Mouse (Mus musculus) cerebellum, adult 2 months (tissue): ENCODE measurements around the gene Cd151. TPM values are rescaled to one million over a fixed set of nuclear protein-coding genes. Genes with fewer than 3 reads are reported as not detected.

Experiments
- DNase-seq, 2 experiments: peaks; one replicate each; pipeline ENCODE4 v3.0.0; 2021
- H3K27ac ChIP-seq: fragments of 200-500 bp; 2 replicates; pipeline ENCODE4 v1.5.1; 2012; ENCODE audit warnings: low read length, control low read depth, inconsistent platforms; ENCODE audit not compliant: insufficient read depth
- H3K27me3 ChIP-seq: fragments of 200-500 bp; 2 replicates; pipeline ENCODE4 v1.6.1; 2012; ENCODE audit warnings: inconsistent platforms, mild to moderate bottlenecking, low read length, moderate library complexity; ENCODE audit not compliant: control insufficient read depth, insufficient read depth
- H3K4me1 ChIP-seq: fragments of 200-500 bp; 2 replicates; pipeline ENCODE4 v1.6.1; 2011; ENCODE audit warnings: low read length; ENCODE audit not compliant: control insufficient read depth, insufficient read depth
- H3K4me3 ChIP-seq: fragments of 200-500 bp; replicated peaks from 2 replicates; pipeline ENCODE3; 2011; ENCODE audit warnings: mild to moderate bottlenecking, low read depth, low read length, control low read depth; ENCODE audit not compliant: insufficient read depth
- CTCF ChIP-seq: fragments of 200-500 bp; IDR thresholded peaks from 2 replicates; pipeline ENCODE4 v1.5.1; 2011; ENCODE audit warnings: low read depth, mild to moderate bottlenecking, control low read depth, low read length, moderate library complexity, borderline replicate concordance; ENCODE audit not compliant: insufficient read depth
- POLR2A ChIP-seq: fragments of 200-500 bp; IDR thresholded peaks from 2 replicates; pipeline ENCODE4 v1.6.1; 2011; ENCODE audit warnings: low read length, control low read depth, borderline replicate concordance; ENCODE audit not compliant: insufficient read depth
- WGBS: fragments of 180-500 bp; shearing (Covaris S2); methylation state at CpG from one replicate; pipeline ENCODE4 v1.1.7; 2018; 5-methylcytosine and 5-hydroxymethylcytosine counted together
- polyA plus RNA-seq: library from polyadenylated mRNA; depleted of rRNA; stranded (reverse); fragments of >200 nt; gene quantifications from 2 replicates; pipeline ENCODE4 v1.2.3, GENCODE M21; 2012

The Cd151 gene
- polyA plus RNA-seq, 1 experiment = 68.7 TPM

GRCm38 (mm10) chr7:141474160-141474559, 7.0 kb downstream of the Cd151 start:
- no peak overlapping the region for H3K27ac ChIP-seq
- WGBS = 7% methylated on average over 5 of the region's 5 CpGs

GRCm38 (mm10) chr7:141475011-141475804, 8.0 kb downstream of the Cd151 start, which contains the start of the genes Polr2l and Tspan4:
Gene Polr2l (minus strand): TSS chr7:141475132.
Gene Tspan4 (plus strand): TSS chr7:141475240.
- Histone ChIP-seq H3K27me3 (no peaks in the 10 kb centered on the region), H3K4me3 (peak within 1 kb of the TSS; percentile 68), H3K27ac (peak within 1 kb of the TSS; percentile 86), H3K4me1 (peaks cover 8% of the 10 kb centered on the region)
- DNase-seq = peak; percentile 86 to 93
- TF ChIP-seq POLR2A (peak; percentile 80), CTCF (no peak)
- WGBS = under 1% methylated on average over 87 of the region's 87 CpGs

More at GRCm38 (mm10) chr7:141474160-141474559, 7.0 kb downstream of the Cd151 start:
- peak overlapping the region; percentile 68 for H3K4me3 ChIP-seq
- no peak for DNase-seq
- H3K27me3 ChIP-seq = no peaks in the 10 kb centered on the region
- H3K4me1 ChIP-seq = peaks cover 10% of the 10 kb centered on the region
- TF ChIP-seq CTCF (no peak), POLR2A (no peak)

- Histone ChIP-seq H3K4me3 (peak overlapping the region; percentile 68), H3K4me1 (peaks cover 8% of the 10 kb centered on the region), H3K27me3 (no peaks in the 10 kb centered on the region), H3K27ac (peak overlapping the region; percentile 41; the same call in 1 of the 2 replicates)
- TF ChIP-seq POLR2A (no peak), CTCF (no peak)
- no peak for DNase-seq
- 4% methylated on average over 12 of the region's 12 CpGs for WGBS
These were observed 8.6 kb downstream of the Cd151 start for GRCm38 (mm10) chr7:141475805-141476158.

GRCm38 (mm10) chr7:141476226-141476980, 9.2 kb downstream of the Cd151 start:
- TF ChIP-seq CTCF (no peak), POLR2A (no peak)
- Histone ChIP-seq H3K27ac (peak overlapping the region; percentile 41), H3K4me3 (peak overlapping the region; percentile 19), H3K27me3 (no peaks in the 10 kb centered on the region), H3K4me1 (peaks cover 8% of the 10 kb centered on the region)
- peak in 1 of 2 experiments; percentile 54 for DNase-seq
- WGBS = 2% methylated on average over 17 of the region's 17 CpGs

GRCm38 (mm10) chr7:141476981-141477370, 9.8 kb downstream of the Cd151 start:
- no peak overlapping the region for H3K4me3 ChIP-seq
- no peak for TF ChIP-seq POLR2A
- TF ChIP-seq CTCF = no peak
- peak overlapping the region; percentile 41 for H3K27ac ChIP-seq
- H3K27me3 ChIP-seq = no peaks in the 10 kb centered on the region
- peaks cover 8% of the 10 kb centered on the region for H3K4me1 ChIP-seq
- no peak for DNase-seq
- WGBS = 14% methylated on average over 7 of the region's 7 CpGs

- DNase-seq = no peak
- TF ChIP-seq POLR2A (no peak), CTCF (no peak)
- Histone ChIP-seq H3K27me3 (no peaks in the 10 kb centered on the region), H3K4me1 (peaks cover 8% of the 10 kb centered on the region), H3K4me3 (no peak overlapping the region), H3K27ac (no peak overlapping the region)
- 57% methylated on average over 4 of the region's 4 CpGs for WGBS
These were observed 10.5 kb downstream of the Cd151 start for GRCm38 (mm10) chr7:141477578-141478269.

GRCm38 (mm10) chr7:141478270-141478748, 11.1 kb downstream of the Cd151 start:
- peaks cover 8% of the 10 kb centered on the region for H3K4me1 ChIP-seq
- no peak for DNase-seq
- no peak overlapping the region for H3K4me3 ChIP-seq
- WGBS = 46% methylated on average over 5 of the region's 5 CpGs
- H3K27me3 ChIP-seq = no peaks in the 10 kb centered on the region
- no peak overlapping the region for H3K27ac ChIP-seq
- no peak for TF ChIP-seq POLR2A
- no peak for TF ChIP-seq CTCF
